ENCODE assay signal across 20 mouse cellular contexts in genomic region chr11:53800036-53800435, GRCm38 (mm10). TPM values are rescaled to one million over a fixed set of nuclear protein-coding genes. Genes with fewer than 3 reads are reported as not detected.
DNase-seq lines count a peak whose midpoint lies in the region; TF ChIP-seq lines count a peak whose summit lies in the region.
"Had no signal": no experiment of that assay in that cellular context is flagged by ENCODE, and none has a peak within 500 bp of the region (broad histone marks: within the 10 kb centered on the region; RNA-seq: fewer than 3 reads in every experiment).

No protein-coding gene starts in this region.

- H3K9me3 ChIP-seq in E14TG2a.4 (ENCODE audit: low read length): no peaks in the 10 kb centered on the region
- H3K9me3 ChIP-seq in embryonic facial prominence, embryonic 10.5 days: no peaks in the 10 kb centered on the region
- H3K9me3 ChIP-seq: forebrain, embryonic 13.5 days; heart, embryonic 12.5 days; hindbrain, embryonic 10.5 days; hindbrain, embryonic 15.5 days had no signal

- peak overlapping the region; percentile 46; the same call in 1 of the 2 replicates for H3K27ac ChIP-seq in gastrocnemius, adult 2 months
- H3K27ac ChIP-seq in embryonic facial prominence, embryonic 10.5 days (replicated peaks): no peak overlapping the region
- H3K27ac ChIP-seq: forebrain, embryonic 13.5 days; hindbrain, embryonic 10.5 days; hindbrain, embryonic 15.5 days had no signal

- TF ChIP-seq CTCF in gastrocnemius, adult 2 months (IDR thresholded peaks at IDR 0.05): no peak
- TF ChIP-seq CTCF in E14TG2a.4 (conservative IDR thresholded peaks at IDR 0.05; ENCODE audit: low read length): no peak

- H3K27me3 ChIP-seq in E14TG2a.4 (ENCODE audit: insufficient read depth, low read length): peaks cover 7% of the 10 kb centered on the region; the same call in 1 of the 2 replicates
- no peaks in the 10 kb centered on the region; the same call in 1 of the 2 replicates for H3K27me3 ChIP-seq in embryonic facial prominence, embryonic 10.5 days (replicated peaks; ENCODE audit: low read depth, poor library complexity, severe bottlenecking)
- H3K27me3 ChIP-seq: forebrain, embryonic 13.5 days; hindbrain, embryonic 15.5 days; Patski had no signal

- H3K4me3 ChIP-seq in gastrocnemius, adult 2 months: no peak overlapping the region
- peak overlapping the region; percentile 21 for H3K4me3 ChIP-seq in E14TG2a.4 (replicated peaks; ENCODE audit: low read length)
- no peak overlapping the region for H3K4me3 ChIP-seq in embryonic facial prominence, embryonic 10.5 days
- H3K4me3 ChIP-seq: forebrain, embryonic 13.5 days; heart, embryonic 12.5 days; hindbrain, embryonic 10.5 days; hindbrain, embryonic 15.5 days had no signal

- H3K4me1 ChIP-seq in E14TG2a.4 (replicated peaks; ENCODE audit: low read depth, low read length): peaks cover 98% of the 10 kb centered on the region
- H3K4me1 ChIP-seq in embryonic facial prominence, embryonic 10.5 days: peaks cover 20% of the 10 kb centered on the region
- H3K4me1 ChIP-seq: forebrain, embryonic 13.5 days had no signal

- no peak for DNase-seq in gastrocnemius, adult 2 months
- no peak for DNase-seq in gastrocnemius, adult 18-20 months (ENCODE audit: low spot score)
- DNase-seq in R1 (ENCODE audit: low read depth, low spot score): peak; percentile 94
- no peak for DNase-seq in embryonic facial prominence, embryonic 10.5 days (ENCODE audit: low spot score)
- DNase-seq in urinary bladder, adult 2 months (ENCODE audit: low spot score): no peak
- DNase-seq in spleen, adult 18-20 months: no peak
- DNase-seq: adrenal gland, adult 2 months; adrenal gland, postnatal 25 days; cerebellum, adult 18-20 months; cerebellum, adult 9-11 months; cerebellum, postnatal 36 days; gastrocnemius, postnatal 10 days; heart, adult 18-20 months; kidney, adult 2 months had no signal

- no peaks in the 10 kb centered on the region for H3K36me3 ChIP-seq in E14TG2a.4 (ENCODE audit: insufficient read depth, low read length)
- H3K36me3 ChIP-seq in embryonic facial prominence, embryonic 10.5 days (replicated peaks): no peaks in the 10 kb centered on the region
- H3K36me3 ChIP-seq: heart, embryonic 12.5 days; hindbrain, embryonic 10.5 days; hindbrain, embryonic 15.5 days had no signal

- intact Hi-C loops in gastrocnemius, adult 2 months (cut with DNase I): no loop called here

- WGBS in embryonic facial prominence, embryonic 10.5 days: 60% methylated on average over 4 of the region's 4 CpGs

RNA-seq across cellular contexts. Expression of gene Gm17334, which starts 27.0 kb away (rescaled TPM):
- total RNA-seq in gastrocnemius, adult 2 months (2021): under 1 TPM; 0.28 to 0.53 TPM
- total RNA-seq in gastrocnemius, adult 18-20 months (2021): not detected
- not detected in 2 replicates for polyA plus RNA-seq in embryonic facial prominence, embryonic 10.5 days (2016; fragmentation: Nextera tagmentation; extraction: Ambion mirVana)
- polyA plus RNA-seq in urinary bladder, adult 2 months (2012; rRNA removed): 1.8 and 2.3 TPM in 2 replicates
- polyA plus RNA-seq: forebrain, embryonic 13.5 days; heart, embryonic 12.5 days; hindbrain, embryonic 10.5 days; hindbrain, embryonic 15.5 days had no signal

RNA-seq across cellular contexts. Expression of gene Irf1, which starts 30.2 kb away (rescaled TPM):
- 1 to 10 TPM; 6.2 to 7.0 TPM for total RNA-seq in gastrocnemius, adult 2 months (2021)
- total RNA-seq in gastrocnemius, adult 18-20 months (2021): 1 to 10 TPM; 4.7 to 9.9 TPM
- polyA plus RNA-seq in embryonic facial prominence, embryonic 10.5 days (2016; fragmentation: Nextera tagmentation; extraction: Ambion mirVana): 5.6 and 7.0 TPM in 2 replicates
- polyA plus RNA-seq in urinary bladder, adult 2 months (2012; rRNA removed): 71.6 and 89.5 TPM in 2 replicates

RNA-seq across cellular contexts. Expression of gene Gm12216, which starts 59.0 kb away (rescaled TPM):
- total RNA-seq in gastrocnemius, adult 2 months (2021): 1 to 10 TPM in 1 of 2 experiments, under 1 TPM in 1; 0.87 to 1.4 TPM
- total RNA-seq in gastrocnemius, adult 18-20 months (2021): 1 to 10 TPM in 1 of 2 experiments, under 1 TPM in 1; 0.84 to 2.1 TPM
- polyA plus RNA-seq in embryonic facial prominence, embryonic 10.5 days (2016; fragmentation: Nextera tagmentation; extraction: Ambion mirVana): not detected in 2 replicates
- polyA plus RNA-seq in urinary bladder, adult 2 months (2012; rRNA removed): 16.5 and 17.0 TPM in 2 replicates
